Mouse (Mus musculus) erythroblast, embryonic 14.5 days (primary cell): ENCODE measurements around the gene Carm1. TPM values are rescaled to one million over a fixed set of nuclear protein-coding genes. Genes with fewer than 3 reads are reported as not detected.

ENCODE experiments used
- H3K27me3 ChIP-seq: 2 replicates; pipeline ENCODE4 v1.6.1; 2012; ENCODE audit warnings: inconsistent platforms; ENCODE audit not compliant: control insufficient read depth
- H3K36me3 ChIP-seq: 2 replicates; pipeline ENCODE4 v1.6.1; 2012; ENCODE audit warnings: mild to moderate bottlenecking, inconsistent platforms; ENCODE audit not compliant: control insufficient read depth
- H3K4me1 ChIP-seq: 2 replicates; pipeline ENCODE4 v1.6.1; 2012; ENCODE audit warnings: inconsistent platforms; ENCODE audit not compliant: control insufficient read depth
- H3K4me3 ChIP-seq: replicated peaks from 2 replicates; pipeline ENCODE3; 2012; ENCODE audit warnings: moderate library complexity, mild to moderate bottlenecking, inconsistent platforms
- H3K9me3 ChIP-seq: 2 replicates; pipeline ENCODE4 v1.6.1; 2012; ENCODE audit warnings: low read length, inconsistent platforms, mixed read lengths; ENCODE audit not compliant: control insufficient read depth
- GATA1 ChIP-seq: IDR thresholded peaks from 2 replicates; pipeline ENCODE4 v1.6.1; 2012; ENCODE audit warnings: low read length, inconsistent platforms, mixed read lengths
- TAL1 ChIP-seq: IDR thresholded peaks from 3 replicates; pipeline ENCODE4 v1.6.1; 2012; ENCODE audit warnings: low read length, inconsistent platforms, mixed read lengths
- polyA plus RNA-seq: library from polyadenylated mRNA; stranded (reverse); fragments of >175 nt; gene quantifications from 2 replicates; pipeline ENCODE4 v1.2.3, GENCODE M21; 2012

The Carm1 gene
- 41.9 and 46.0 TPM in 2 replicates for polyA plus RNA-seq

- no peak for TF ChIP-seq TAL1
- no peak for TF ChIP-seq GATA1
- Histone ChIP-seq H3K27me3 (no peaks in the 10 kb centered on the region), H3K36me3 (peaks cover 36% of the 10 kb centered on the region), H3K4me1 (peaks cover 58% of the 10 kb centered on the region), H3K9me3 (no peaks in the 10 kb centered on the region), H3K4me3 (peak within 1 kb of the TSS; percentile 93)
These were observed at the start of gene Carm1 for GRCm38 (mm10) chr9:21546789-21547074. Gene Carm1, plus strand, starts transcription at chr9:21546894.

GRCm38 (mm10) chr9:21497050-21497542 is 49.6 kb upstream of the Carm1 start:
- Histone ChIP-seq H3K4me3 (no peak overlapping the region), H3K27me3 (no peaks in the 10 kb centered on the region), H3K36me3 (peaks cover 86% of the 10 kb centered on the region), H3K9me3 (no peaks in the 10 kb centered on the region), H3K4me1 (peaks cover 4% of the 10 kb centered on the region)
- TF ChIP-seq GATA1, result no peak
- TF ChIP-seq TAL1, result no peak

- Histone ChIP-seq H3K27me3 (no peaks in the 10 kb centered on the region), H3K4me1 (peaks cover 4% of the 10 kb centered on the region), H3K36me3 (peaks cover 86% of the 10 kb centered on the region), H3K9me3 (no peaks in the 10 kb centered on the region), H3K4me3 (no peak overlapping the region)
- TF ChIP-seq GATA1, result no peak
- no peak for TF ChIP-seq TAL1
These were observed 49.0 kb upstream of the Carm1 start for GRCm38 (mm10) chr9:21497664-21498063.

GRCm38 (mm10) chr9:21498284-21498902 is 48.3 kb upstream of the Carm1 start:
- Histone ChIP-seq H3K4me3 (no peak overlapping the region), H3K27me3 (no peaks in the 10 kb centered on the region), H3K9me3 (no peaks in the 10 kb centered on the region), H3K36me3 (peaks cover 86% of the 10 kb centered on the region), H3K4me1 (peaks cover 4% of the 10 kb centered on the region)
- TF ChIP-seq TAL1 (no peak), GATA1 (no peak)

- TF ChIP-seq GATA1 (no peak), TAL1 (no peak)
- Histone ChIP-seq H3K9me3 (no peaks in the 10 kb centered on the region), H3K27me3 (no peaks in the 10 kb centered on the region), H3K4me1 (no peaks in the 10 kb centered on the region; the same call in 1 of the 2 replicates), H3K4me3 (no peak overlapping the region), H3K36me3 (peaks cover 85% of the 10 kb centered on the region)
These were observed 43.3 kb upstream of the Carm1 start for GRCm38 (mm10) chr9:21503352-21503751.

GRCm38 (mm10) chr9:21505767-21506166 is 40.9 kb upstream of the Carm1 start:
- no peak for TF ChIP-seq TAL1
- TF ChIP-seq GATA1, result no peak
- Histone ChIP-seq H3K4me3 (no peak overlapping the region), H3K36me3 (peaks cover 75% of the 10 kb centered on the region), H3K27me3 (no peaks in the 10 kb centered on the region), H3K9me3 (no peaks in the 10 kb centered on the region), H3K4me1 (peaks cover 24% of the 10 kb centered on the region)

- Histone ChIP-seq H3K27me3 (no peaks in the 10 kb centered on the region), H3K4me1 (peaks cover 32% of the 10 kb centered on the region), H3K36me3 (peaks cover 63% of the 10 kb centered on the region), H3K9me3 (no peaks in the 10 kb centered on the region), H3K4me3 (no peak overlapping the region)
- TF ChIP-seq TAL1 (no peak), GATA1 (no peak)
These were observed 38.8 kb upstream of the Carm1 start for GRCm38 (mm10) chr9:21507753-21508430.

- peaks cover 3% of the 10 kb centered on the region for H3K9me3 ChIP-seq
- H3K36me3 ChIP-seq, result peaks cover 59% of the 10 kb centered on the region
- TF ChIP-seq GATA1 (no peak), TAL1 (no peak)
- H3K4me1 ChIP-seq, result peaks cover 35% of the 10 kb centered on the region
- peak overlapping the region; percentile 75 for H3K4me3 ChIP-seq
- no peaks in the 10 kb centered on the region for H3K27me3 ChIP-seq
These were observed 37.8 kb upstream of the Carm1 start for GRCm38 (mm10) chr9:21508871-21509404.

- Histone ChIP-seq H3K4me1 (peaks cover 40% of the 10 kb centered on the region), H3K36me3 (peaks cover 48% of the 10 kb centered on the region), H3K9me3 (peaks cover 3% of the 10 kb centered on the region), H3K27me3 (no peaks in the 10 kb centered on the region), H3K4me3 (peak within 1 kb of the TSS; percentile 75)
- TF ChIP-seq TAL1 (peak; percentile 52; the same call in 2 of the 3 replicates), GATA1 (no peak)
These were observed 36.7 kb upstream of the Carm1 start, which contains the start of gene Tmed1 for GRCm38 (mm10) chr9:21509772-21510688. Gene Tmed1, minus strand, starts transcription at chr9:21510252.
